Comparison of ENCODE assay signal across 19 mouse cellular contexts in genomic region chr3:56108101-56108500, GRCm38 (mm10).
"Had no signal": no experiment of that assay in that cellular context is flagged by ENCODE, and none has a peak within 500 bp of the region (broad histone marks: within the 10 kb centered on the region; RNA-seq: fewer than 3 reads in every experiment).

No protein-coding gene starts in this region.

- H3K27me3 ChIP-seq: midbrain, embryonic 12.5 days; neural tube, embryonic 13.5 days; neural tube, embryonic 15.5 days had no signal

- H3K4me3 ChIP-seq: midbrain, embryonic 10.5 days; midbrain, embryonic 12.5 days; myocyte; neural tube, embryonic 13.5 days; neural tube, embryonic 15.5 days had no signal

- H3K4me2 ChIP-seq: lung, embryonic 14.5 days; midbrain, embryonic 12.5 days; neural tube, embryonic 13.5 days; neural tube, embryonic 15.5 days had no signal

- ATAC-seq: midbrain, embryonic 16.5 days had no signal

- H3K9ac ChIP-seq: lung, embryonic 14.5 days; midbrain, embryonic 12.5 days; neural tube, embryonic 13.5 days; neural tube, embryonic 15.5 days had no signal

- H3K36me3 ChIP-seq: midbrain, embryonic 10.5 days; midbrain, embryonic 12.5 days; neural tube, embryonic 13.5 days; neural tube, embryonic 15.5 days had no signal

- DNase-seq: lung, adult 18-20 months; lung, embryonic 14.5 days; lung, postnatal 10 days; lung, postnatal 4 days; midbrain, embryonic 14.5 days; retina, postnatal 1 day; right cerebral cortex, adult 18-20 months; right cerebral cortex, postnatal 25 days; right cerebral cortex, postnatal 4 days; spleen, adult 18-20 months; thymus, adult 18-20 months; thymus, postnatal 14 days; thymus, postnatal 36 days had no signal

- H3K27ac ChIP-seq: midbrain, embryonic 10.5 days; midbrain, embryonic 12.5 days; neural tube, embryonic 13.5 days; neural tube, embryonic 15.5 days had no signal

- H3K9me3 ChIP-seq: midbrain, embryonic 10.5 days; midbrain, embryonic 12.5 days; neural tube, embryonic 13.5 days; neural tube, embryonic 15.5 days had no signal

- H3K4me1 ChIP-seq: midbrain, embryonic 10.5 days; midbrain, embryonic 12.5 days; neural tube, embryonic 13.5 days; neural tube, embryonic 15.5 days had no signal
